Mouse (Mus musculus) olfactory bulb, adult 2 months (tissue): ENCODE results near the gene Rad51d. TPM values are rescaled to one million over a fixed set of nuclear protein-coding genes. Genes with fewer than 3 reads are reported as not detected.
"Not testable (repeated sequence)": the region's sequence is repeated elsewhere in the genome, so short reads cannot be mapped to it uniquely, and the experiment has no call there.

Experiments used
- H3K27ac ChIP-seq: fragments of 200-500 bp; 2 replicates; pipeline ENCODE4 v1.5.1; 2012; ENCODE audit warnings: low read depth, low read length; ENCODE audit not compliant: insufficient read depth
- H3K4me1 ChIP-seq: fragments of 200-500 bp; 2 replicates; pipeline ENCODE4 v1.6.1; 2012; ENCODE audit warnings: low read length; ENCODE audit not compliant: control insufficient read depth, insufficient read depth
- H3K4me3 ChIP-seq: fragments of 200-500 bp; 2 replicates; pipeline ENCODE4 v1.5.1; 2012; ENCODE audit warnings: mild to moderate bottlenecking, low read depth, low read length, moderate library complexity; ENCODE audit not compliant: insufficient read depth
- CTCF ChIP-seq: fragments of 200-500 bp; IDR thresholded peaks from 2 replicates; pipeline ENCODE4 v1.5.1; 2012; ENCODE audit warnings: low read depth, mild to moderate bottlenecking, low read length, moderate library complexity; ENCODE audit not compliant: insufficient read depth
- POLR2A ChIP-seq: fragments of 200-500 bp; IDR thresholded peaks from 2 replicates; pipeline ENCODE4 v1.6.1; 2012; ENCODE audit warnings: mild to moderate bottlenecking, low read depth, low read length, moderate library complexity; ENCODE audit not compliant: insufficient read depth
- WGBS: fragments of 180-500 bp; shearing (Covaris S2); methylation state at CpG from one replicate; pipeline ENCODE4 v1.1.7; 2018; 5-methylcytosine and 5-hydroxymethylcytosine counted together
- polyA plus RNA-seq: library from polyadenylated mRNA; stranded (reverse); fragments of >200 nt; gene quantifications from 2 replicates; pipeline ENCODE4 v1.2.4, GENCODE M21; 2012; ENCODE audit warnings: low replicate concordance; ENCODE audit not compliant: missing spikeins, insufficient read depth, insufficient read length

Rad51d gene
- polyA plus RNA-seq, 1 experiment: not detected

- H3K4me1 ChIP-seq: peaks cover 10% of the 10 kb centered on the region; the same call in 1 of the 2 replicates
- TF ChIP-seq CTCF (no peak), POLR2A (no peak)
- 38% methylated on average over 7 of the region's 7 CpGs for whole genome bisulfite sequencing
- H3K27ac ChIP-seq: no peak overlapping the region
- no peak overlapping the region for H3K4me3 ChIP-seq
Measured at GRCm38 (mm10) chr11:82837848-82838247, 52.6 kb downstream of the Rad51d start.

DNA sequence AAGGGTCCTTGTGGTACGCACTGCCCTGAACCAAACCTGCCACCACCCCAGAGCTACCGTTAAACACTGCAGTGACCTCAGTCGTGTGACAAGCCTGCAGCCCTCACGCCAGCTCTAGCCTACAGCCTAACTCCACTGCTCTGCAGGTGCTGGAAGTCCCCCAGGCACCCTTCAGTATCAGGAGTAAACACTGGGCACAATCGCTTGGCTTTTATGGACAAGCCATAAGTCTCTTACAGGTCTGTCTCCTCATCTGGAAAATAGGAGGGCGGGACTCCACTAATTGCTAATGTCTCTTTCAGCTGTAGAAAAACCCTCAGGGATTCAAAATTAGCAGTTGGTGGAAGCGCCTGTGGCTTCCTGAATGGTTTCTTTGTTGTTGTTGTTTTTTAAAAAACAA, 53.2 kb downstream of the Rad51d start:
- Histone ChIP-seq H3K27ac (no peak overlapping the region), H3K4me1 (peaks cover 10% of the 10 kb centered on the region; the same call in 1 of the 2 replicates), H3K4me3 (no peak overlapping the region)
- TF ChIP-seq POLR2A (no peak), CTCF (no peak)
- WGBS: 41% methylated on average over 7 of the region's 7 CpGs

DNA sequence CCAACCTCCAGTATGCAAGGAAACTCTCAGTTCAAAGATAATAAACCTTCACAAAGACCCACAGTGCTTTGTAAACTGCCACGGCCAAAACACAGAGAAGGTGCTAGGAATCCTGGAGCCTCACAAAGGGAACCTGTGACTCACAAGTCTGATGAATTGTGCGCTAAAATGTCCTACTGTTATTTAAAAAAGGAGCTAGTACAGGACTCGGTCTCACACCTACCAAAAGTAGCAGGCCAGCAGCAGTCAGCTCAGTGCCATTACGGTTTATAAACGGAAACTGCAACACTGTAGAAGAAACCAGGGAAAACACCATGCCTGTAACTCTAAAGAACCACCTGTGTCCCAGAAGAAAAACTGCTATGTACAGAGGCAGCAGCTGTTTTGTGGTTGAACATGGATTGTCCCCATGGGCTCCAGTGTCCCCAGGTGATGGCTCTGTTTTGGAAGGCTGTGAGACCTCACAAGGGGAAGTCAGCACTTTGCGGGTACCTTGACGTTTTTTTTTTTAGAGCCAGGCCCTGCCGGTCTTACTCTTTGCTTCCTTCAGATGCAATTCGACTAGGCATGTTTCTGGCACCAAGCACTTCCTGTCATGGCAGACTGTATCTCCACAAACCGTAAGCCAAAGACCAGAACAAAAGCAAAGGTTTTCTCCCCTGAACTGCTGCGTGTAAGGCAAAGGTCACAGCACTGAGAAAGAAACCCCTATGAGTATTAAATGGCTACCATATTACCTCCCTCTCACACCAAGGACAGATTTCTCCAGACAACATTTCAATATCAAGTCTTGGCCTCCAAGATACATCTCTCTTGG, 54.6 kb downstream of the Rad51d start:
- Histone ChIP-seq H3K4me3 (no peak overlapping the region), H3K27ac (no peak overlapping the region), H3K4me1 (peaks cover 10% of the 10 kb centered on the region; the same call in 1 of the 2 replicates)
- 76% methylated on average over 11 of the region's 11 CpGs for WGBS
- TF ChIP-seq POLR2A (no peak), CTCF (no peak)

GRCm38 (mm10) chr11:82834359-82834758, 56.1 kb downstream of the Rad51d start:
- H3K4me1 ChIP-seq, H3K27ac ChIP-seq, H3K4me3 ChIP-seq: not testable (repeated sequence)
- WGBS: 90% methylated on average over 7 of the region's 7 CpGs

DNA sequence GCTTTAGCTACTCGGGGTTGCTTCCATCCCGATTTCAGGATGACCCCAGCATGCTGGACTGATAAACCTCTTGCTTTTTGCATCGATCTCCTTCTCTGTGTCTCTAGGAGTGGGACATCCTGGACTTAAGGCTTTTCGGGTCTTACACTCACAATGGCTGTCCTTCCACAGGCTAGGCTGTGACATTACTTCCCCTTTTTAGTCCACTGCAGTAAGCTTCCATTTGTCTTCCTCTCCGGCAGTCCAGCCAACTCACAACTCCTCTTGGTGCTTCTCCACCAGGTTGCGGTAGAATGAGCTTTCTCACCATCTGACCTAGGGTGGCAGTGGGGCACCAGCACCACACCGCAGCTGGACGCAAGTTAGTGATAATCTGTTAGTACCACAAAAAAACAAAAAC, 56.5 kb downstream of the Rad51d start:
- TF ChIP-seq POLR2A (no peak), CTCF (no peak)
- 94% methylated on average over 8 of the region's 8 CpGs for WGBS
- H3K4me1 ChIP-seq: peaks cover 9% of the 10 kb centered on the region; the same call in 1 of the 2 replicates
- no peak overlapping the region for H3K4me3 ChIP-seq
- no peak overlapping the region for H3K27ac ChIP-seq

- H3K27ac ChIP-seq, H3K4me1 ChIP-seq, H3K4me3 ChIP-seq: not testable (repeated sequence)
- 91% methylated on average over 10 of the region's 10 CpGs for WGBS
Measured at GRCm38 (mm10) chr11:82832402-82832801, 58.0 kb downstream of the Rad51d start.

- TF ChIP-seq CTCF: no peak
- TF ChIP-seq POLR2A: no peak
- H3K4me3 ChIP-seq: no peak overlapping the region
- no peak overlapping the region for H3K27ac ChIP-seq
- 16% methylated on average over 10 of the region's 10 CpGs for WGBS
- no peaks in the 10 kb centered on the region for H3K4me1 ChIP-seq
Measured at GRCm38 (mm10) chr11:82831008-82831893, 59.2 kb downstream of the Rad51d start.

DNA sequence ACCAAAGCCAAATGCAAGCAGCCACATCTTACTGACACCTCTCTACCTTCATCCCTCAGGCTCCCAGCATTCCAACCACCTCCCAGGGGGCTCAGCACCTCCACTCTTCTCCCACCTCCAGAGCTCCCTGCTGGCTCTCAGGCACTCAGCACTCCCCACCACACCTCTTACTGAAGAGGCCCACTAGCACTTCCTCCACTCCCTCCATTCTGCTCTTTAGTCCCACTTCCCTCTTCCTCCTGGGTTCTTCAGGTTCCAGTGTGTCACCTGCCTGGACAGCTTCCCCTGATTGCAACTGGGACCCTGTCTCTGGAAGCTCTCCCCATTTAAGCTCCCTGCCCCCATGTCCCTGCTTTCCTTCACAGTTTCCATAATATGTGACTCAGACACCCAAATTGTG, 63.6 kb downstream of the Rad51d start:
- Histone ChIP-seq H3K4me3 (no peak overlapping the region), H3K27ac (no peak overlapping the region), H3K4me1 (no peaks in the 10 kb centered on the region)
- TF ChIP-seq POLR2A: no peak
- no peak for TF ChIP-seq CTCF

Other genes with a start within 250 kb of the Rad51d start
- gene Cct6b, start 126.3 kb downstream of the Rad51d start, polyA plus RNA-seq: not detected in 2 replicates
- not detected in 2 replicates for gene Zfp830, start 126.3 kb downstream of the Rad51d start, polyA plus RNA-seq
- not detected in 2 replicates for gene Lig3, start 109.5 kb downstream of the Rad51d start, polyA plus RNA-seq
- not detected in 2 replicates for gene Rffl, start 19.4 kb downstream of the Rad51d start, polyA plus RNA-seq
- gene Fndc8, start 1.5 kb upstream of the Rad51d start, polyA plus RNA-seq: not detected in 2 replicates
- gene Nle1, start 17.8 kb upstream of the Rad51d start, polyA plus RNA-seq: not detected in 2 replicates
- not detected in 2 replicates for gene Unc45b, start 19.9 kb upstream of the Rad51d start, polyA plus RNA-seq
- gene Slfn5, start 60.7 kb upstream of the Rad51d start, polyA plus RNA-seq: not detected in 2 replicates
- not detected in 2 replicates for gene Slfn9, start 101.2 kb upstream of the Rad51d start, polyA plus RNA-seq
- gene Slfn8, start 130.2 kb upstream of the Rad51d start, polyA plus RNA-seq: not detected in 2 replicates
- gene Slfn2, start 174.5 kb upstream of the Rad51d start, polyA plus RNA-seq: not detected in 2 replicates
- not detected in 2 replicates for gene Slfn1, start 226.2 kb upstream of the Rad51d start, polyA plus RNA-seq